Mouse (Mus musculus) kidney, postnatal 10 days (tissue): ENCODE data around the gene Trank1.

Experiments
- DNase-seq: peaks from one replicate; pipeline ENCODE4 v3.0.0; 2021; ENCODE audit warnings: mixed read lengths

The Trank1 gene

GRCm38 (mm10) chr9:111429363-111429750 lies 117.8 kb downstream of the Trank1 start:
- DNase-seq: no peak

- no peak for DNase-seq
These were observed 123.9 kb downstream of the Trank1 start for GRCm38 (mm10) chr9:111435429-111435828.

GRCm38 (mm10) chr9:111438904-111439835 lies 127.6 kb downstream of the Trank1 start, which contains the start of gene Dclk3:
Gene Dclk3, plus strand, starts transcription at chr9:111439081.
- DNase-seq: peak; percentile 76

GRCm38 (mm10) chr9:111439836-111440201 lies 128.3 kb downstream of the Trank1 start:
- DNase-seq: no peak

- DNase-seq: peak; percentile 50
These were observed 128.9 kb downstream of the Trank1 start for GRCm38 (mm10) chr9:111440446-111440845.

GRCm38 (mm10) chr9:111441151-111441550 lies 129.6 kb downstream of the Trank1 start:
- DNase-seq: peak; percentile 46
